Mouse (Mus musculus) megakaryocyte, embryonic 14.5 days (primary cell): ENCODE results near the gene Rpl11.

Experiments used
- FLI1 ChIP-seq: IDR thresholded peaks from 2 replicates; pipeline ENCODE4 v1.6.1; 2012; ENCODE audit warnings: low read length, inconsistent platforms, mixed read lengths
- GATA1 ChIP-seq: IDR thresholded peaks from 3 replicates; pipeline ENCODE4 v1.6.1; 2012; ENCODE audit warnings: mixed read lengths, low read length, inconsistent platforms, borderline replicate concordance

DNA sequence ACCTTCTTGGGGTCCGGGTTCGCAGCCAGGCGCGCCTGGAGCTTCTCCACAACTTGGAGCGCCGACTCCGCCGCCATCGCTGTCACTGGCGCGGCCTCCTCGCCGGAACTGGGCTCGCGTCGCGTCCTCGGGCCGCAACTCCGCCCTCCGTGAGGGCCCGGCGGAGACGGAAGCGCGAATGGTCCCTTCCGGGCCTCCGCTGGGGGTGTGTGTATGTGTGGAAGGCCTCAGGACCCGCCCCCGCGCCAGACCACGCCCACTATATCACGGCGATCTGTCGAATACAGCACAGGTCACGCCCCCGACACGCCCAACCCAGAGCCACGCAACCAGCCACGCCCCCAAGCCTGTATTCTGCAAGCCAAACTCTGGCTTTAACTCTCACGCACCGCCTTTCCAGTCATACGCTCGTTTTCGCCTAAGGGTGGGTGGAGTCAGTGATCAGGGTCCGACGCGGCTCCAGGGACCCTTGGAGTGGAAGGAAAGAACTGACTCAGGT, 31.6 kb downstream of the Rpl11 start, which contains the start of gene Eloa:
- TF ChIP-seq GATA1 (peak; percentile 78; the same call in 2 of the 3 replicates), FLI1 (0 out of 2 replicates have a peak, but pooled peaks have one; percentile 22)
